In genomic region chr17:80490166-80490565, GRCm38 (mm10) we compare ENCODE assay signal across 10 mouse cellular contexts.
"Had no signal": no experiment of that assay in that cellular context is flagged by ENCODE, and none has a peak within 500 bp of the region (broad histone marks: within the 10 kb centered on the region; RNA-seq: fewer than 3 reads in every experiment).

No protein-coding gene starts in this region.

- H3K4me3 ChIP-seq: layer of hippocampus, adult 2 months; limb, embryonic 13.5 days; midbrain, embryonic 13.5 days; neural tube, embryonic 12.5 days had no signal

- H3K9me3 ChIP-seq: limb, embryonic 13.5 days; midbrain, embryonic 13.5 days; neural tube, embryonic 12.5 days had no signal

- H3K36me3 ChIP-seq: limb, embryonic 13.5 days; midbrain, embryonic 13.5 days; neural tube, embryonic 12.5 days had no signal

- H3K9ac ChIP-seq: limb, embryonic 13.5 days; liver, embryonic 14.5 days; midbrain, embryonic 13.5 days; neural tube, embryonic 12.5 days had no signal

- DNase-seq: kidney, postnatal 36 days; left cerebral cortex, postnatal 4 days; lung, adult 2 months; thymus, adult 18-20 months; thymus, postnatal 14 days had no signal

- H3K4me1 ChIP-seq: limb, embryonic 13.5 days; midbrain, embryonic 13.5 days; neural tube, embryonic 12.5 days had no signal

- H3K27ac ChIP-seq: layer of hippocampus, adult 2 months; limb, embryonic 13.5 days; liver, embryonic 14.5 days; midbrain, embryonic 13.5 days; neural tube, embryonic 12.5 days had no signal

- ATAC-seq: midbrain, embryonic 13.5 days had no signal

- H3K27me3 ChIP-seq: limb, embryonic 13.5 days; midbrain, embryonic 13.5 days; neural tube, embryonic 12.5 days had no signal

- H3K4me2 ChIP-seq: limb, embryonic 13.5 days; midbrain, embryonic 13.5 days; neural tube, embryonic 12.5 days had no signal
